Mouse (Mus musculus): ENCODE measurements around the gene Hsd17b7.

Gene Hsd17b7

DNA sequence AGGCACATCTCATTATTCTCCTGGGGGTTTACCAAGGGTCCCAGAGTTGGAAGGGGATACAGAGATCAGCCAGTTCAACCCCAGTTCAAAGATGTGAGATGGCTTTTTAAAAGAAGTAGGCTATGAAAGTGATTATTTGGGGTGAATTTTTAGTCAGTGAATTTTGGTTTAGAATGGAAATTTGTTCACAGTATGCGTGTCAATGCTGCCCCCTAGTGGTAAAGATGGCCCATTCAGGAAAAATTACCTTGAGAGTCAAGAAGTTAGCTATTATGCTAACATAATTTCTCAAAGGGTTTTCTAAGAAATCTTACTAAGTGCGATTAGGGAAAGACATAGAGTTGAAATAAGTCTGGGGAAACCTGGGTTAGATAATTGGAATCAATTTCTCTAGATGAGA, 29.7 kb downstream of the Hsd17b7 start:
- DNase-seq (ENCODE audit: low read depth, low spot score), result peak; percentile 20

DNA sequence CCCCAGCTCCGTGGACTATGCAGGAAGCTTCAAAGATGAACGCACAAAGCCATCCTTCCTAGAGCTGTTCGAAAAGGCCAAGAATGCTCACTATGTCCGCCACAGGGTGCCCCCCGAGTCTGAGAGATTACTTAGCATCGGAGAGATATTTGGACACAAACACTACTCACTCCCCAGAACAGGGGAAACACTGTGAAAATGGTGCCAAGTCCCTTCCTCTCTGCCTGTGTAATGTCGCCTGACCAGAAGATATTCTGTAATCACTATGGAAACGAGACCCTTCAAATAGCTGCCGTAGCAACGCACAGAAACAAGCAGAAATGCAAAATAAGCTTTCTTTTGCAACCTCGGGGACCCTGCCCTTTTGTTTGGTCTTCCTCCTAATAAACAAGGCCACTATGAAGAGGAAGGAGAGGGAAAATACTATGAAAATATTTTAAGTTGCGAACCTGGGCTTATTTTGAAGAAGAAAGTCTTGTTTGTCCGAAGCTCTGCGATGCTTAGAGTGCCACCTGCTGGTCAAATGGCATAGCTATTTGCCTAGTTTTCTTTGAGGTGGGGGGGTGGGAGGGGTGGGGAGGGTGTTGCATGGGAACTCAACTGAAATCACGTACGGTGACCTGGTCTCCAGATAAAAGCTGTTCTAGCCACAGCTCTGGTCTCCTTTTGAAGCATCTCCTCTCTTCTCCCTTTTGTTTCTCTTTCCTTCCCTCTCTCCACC, 34.9 kb downstream of the Hsd17b7 start:
- peak; percentile 47 for DNase-seq (ENCODE audit: low read depth, low spot score)

DNA sequence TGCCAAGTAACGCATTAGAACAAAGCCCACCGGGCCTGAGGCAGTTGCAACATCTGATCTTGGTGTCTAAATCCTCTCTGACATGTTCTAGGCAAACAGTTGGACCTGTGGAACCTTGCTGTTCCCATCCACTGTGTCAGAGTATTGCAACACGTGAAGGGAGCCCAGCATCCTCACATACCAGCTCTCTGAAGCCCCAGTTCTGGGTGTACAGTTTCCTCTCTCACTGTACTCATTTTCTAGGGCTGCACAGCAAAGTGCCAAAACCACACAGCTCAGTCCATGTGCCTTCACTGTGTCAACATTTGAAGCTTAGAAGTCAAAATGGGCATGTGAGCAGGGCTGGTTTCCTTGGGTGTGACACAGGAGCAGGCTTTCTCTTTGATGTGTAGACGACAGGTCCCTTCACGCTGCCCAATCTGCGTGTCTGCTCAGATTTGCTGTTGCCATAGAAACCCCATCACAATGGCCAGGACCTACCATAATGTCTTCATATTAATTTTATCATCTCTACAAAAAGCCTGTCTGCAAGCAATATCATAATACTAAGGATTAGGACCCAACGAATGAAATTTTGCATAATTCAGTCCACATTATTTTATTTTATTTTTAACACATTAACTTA, 36.8 kb downstream of the Hsd17b7 start:
- no peak for DNase-seq (ENCODE audit: low read depth, low spot score)

DNA sequence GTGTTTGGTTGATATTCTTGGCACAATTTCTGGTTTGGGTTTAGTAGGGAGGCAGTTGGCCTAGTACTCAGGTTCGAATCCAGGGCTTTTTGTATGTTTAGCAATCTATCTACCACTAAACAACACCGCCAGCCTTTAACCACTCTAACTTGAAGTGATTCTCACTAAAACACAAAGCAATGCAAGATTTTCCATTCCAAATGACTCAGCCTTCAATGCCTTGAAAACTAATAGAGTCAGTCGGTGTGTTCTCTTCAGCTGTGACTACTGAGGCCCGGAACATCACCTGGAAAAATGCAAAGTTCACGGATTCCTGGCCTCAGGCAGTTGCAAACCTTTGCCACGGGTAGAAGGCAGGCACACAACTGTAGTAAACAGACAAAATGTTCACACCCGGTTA, 37.3 kb downstream of the Hsd17b7 start:
- no peak for DNase-seq (ENCODE audit: low read depth, low spot score)

DNA sequence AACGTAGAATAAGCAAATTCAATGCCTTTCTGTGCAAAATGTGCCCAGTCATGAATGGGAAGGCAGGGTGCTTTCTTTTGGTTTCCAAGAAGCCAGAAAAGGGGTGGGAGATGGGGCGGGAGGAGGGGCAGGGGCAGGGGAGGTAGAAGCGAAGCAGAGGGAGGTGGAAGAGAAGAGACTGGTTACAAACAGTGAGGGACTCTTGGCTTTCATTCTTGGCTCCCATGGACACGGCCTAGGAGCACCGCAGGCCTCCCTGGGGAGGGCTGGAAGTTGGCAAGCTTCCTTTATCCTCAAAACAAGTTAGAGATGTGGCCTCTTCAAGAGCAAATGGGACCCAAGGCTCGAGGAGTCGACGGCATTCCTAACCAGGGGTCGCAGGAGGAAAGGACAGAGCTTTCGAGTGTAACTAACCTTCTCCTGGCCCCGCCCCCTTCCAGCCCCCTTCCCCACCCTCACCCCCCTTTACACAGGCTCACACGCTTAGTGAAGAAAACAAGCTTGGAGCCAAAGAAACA, 40.5 kb downstream of the Hsd17b7 start, which contains the start of gene Ccdc190:
Gene Ccdc190, plus strand, starts transcription at position 195 of the 518 bp plus-strand sequence.
- no peak for DNase-seq (ENCODE audit: low read depth, low spot score)

DNA sequence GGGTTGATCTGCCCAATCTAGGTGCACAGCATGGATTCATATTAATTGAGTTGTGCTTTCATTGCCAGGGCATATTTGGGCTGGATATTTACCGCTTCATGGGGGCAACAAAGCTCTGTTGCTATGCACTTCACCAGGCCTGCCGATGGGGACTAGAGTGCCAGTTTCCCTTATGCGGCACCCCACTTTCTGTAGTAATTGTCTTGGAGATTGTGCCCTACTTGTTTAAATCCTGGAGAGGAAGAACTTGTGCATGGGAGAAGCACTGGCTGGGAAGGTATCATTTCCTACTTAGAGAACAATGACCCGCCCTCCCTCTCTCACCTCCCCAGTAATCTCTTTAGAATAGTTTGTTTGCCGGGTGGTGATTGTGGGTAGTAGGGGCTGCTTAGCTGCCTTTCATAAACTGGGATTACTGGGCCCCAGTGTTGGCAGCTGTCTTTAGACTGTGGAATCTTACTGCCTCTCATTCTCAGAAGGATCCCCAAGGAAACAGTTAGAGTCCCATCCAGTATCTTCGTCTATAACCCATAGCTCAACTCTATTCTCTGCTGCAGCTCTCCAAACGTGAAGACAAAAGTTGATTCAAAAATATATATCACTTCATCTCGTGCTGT, 41.2 kb downstream of the Hsd17b7 start:
- DNase-seq (ENCODE audit: low read depth, low spot score), result no peak

DNA sequence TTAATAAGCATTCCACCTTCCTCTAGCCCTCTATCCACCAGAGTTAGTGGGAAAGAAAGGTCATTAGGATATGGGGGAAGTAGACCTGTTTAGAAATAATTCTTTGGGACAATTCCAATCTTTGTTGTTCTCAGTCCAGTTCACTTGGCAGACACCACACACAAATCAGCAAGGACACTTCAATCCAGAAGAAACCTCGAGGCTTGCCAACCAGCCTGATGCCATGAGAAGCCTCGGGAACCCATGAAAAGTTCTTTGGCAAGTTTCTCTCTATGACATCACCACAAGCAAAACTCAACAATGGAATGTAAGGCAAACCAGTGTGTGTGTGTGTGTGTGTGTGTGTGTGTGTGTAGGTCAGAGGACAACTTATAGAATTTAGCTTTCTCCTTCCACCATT, 44.5 kb downstream of the Hsd17b7 start:
- no peak for DNase-seq (ENCODE audit: low read depth, low spot score)

DNA sequence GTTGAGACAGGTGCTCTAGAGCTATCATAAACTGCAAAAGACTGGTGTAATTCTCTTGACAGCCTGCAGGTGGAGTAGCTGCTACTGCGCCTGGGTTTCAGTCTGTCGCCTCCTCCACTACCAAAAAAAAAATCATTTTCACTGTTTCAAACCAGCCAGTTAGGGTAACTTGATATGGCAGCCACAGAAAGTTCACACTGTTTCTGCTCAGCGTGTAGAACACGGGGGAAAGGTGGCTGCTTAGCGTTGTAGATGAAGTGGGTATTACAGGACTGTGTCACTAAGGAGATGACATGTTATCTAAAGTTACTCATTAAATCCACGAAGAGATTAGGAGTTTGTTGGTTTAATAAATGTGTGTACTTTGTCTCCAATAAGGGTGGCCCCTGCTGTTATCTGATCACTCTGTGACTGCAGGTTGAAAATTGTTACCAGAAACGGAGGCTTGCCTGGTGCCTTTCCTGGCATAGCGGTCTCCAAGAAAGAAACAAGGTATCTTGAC, 47.3 kb downstream of the Hsd17b7 start:
- DNase-seq (ENCODE audit: low read depth, low spot score), result peak; percentile 8

DNA sequence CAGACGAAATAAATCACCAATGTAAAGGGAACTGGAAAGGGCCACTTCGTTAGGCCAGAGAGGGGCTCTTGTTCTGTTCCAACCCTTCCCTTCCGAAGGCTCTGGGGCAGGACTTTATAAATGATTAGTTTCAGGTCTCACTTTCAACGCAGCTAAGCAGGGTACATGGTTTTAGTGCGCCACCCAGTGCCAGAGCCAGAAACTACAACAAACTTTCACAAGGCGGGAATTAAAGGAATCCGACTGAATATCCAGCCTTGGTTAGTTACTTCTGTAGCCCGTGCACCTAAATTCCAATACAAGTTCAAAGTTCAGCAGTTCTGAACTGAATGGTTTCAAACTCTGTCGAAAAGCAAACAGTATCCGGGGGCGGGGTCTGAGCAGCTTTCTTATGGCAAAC, 49.8 kb downstream of the Hsd17b7 start:
- no peak for DNase-seq (ENCODE audit: low read depth, low spot score)

DNA sequence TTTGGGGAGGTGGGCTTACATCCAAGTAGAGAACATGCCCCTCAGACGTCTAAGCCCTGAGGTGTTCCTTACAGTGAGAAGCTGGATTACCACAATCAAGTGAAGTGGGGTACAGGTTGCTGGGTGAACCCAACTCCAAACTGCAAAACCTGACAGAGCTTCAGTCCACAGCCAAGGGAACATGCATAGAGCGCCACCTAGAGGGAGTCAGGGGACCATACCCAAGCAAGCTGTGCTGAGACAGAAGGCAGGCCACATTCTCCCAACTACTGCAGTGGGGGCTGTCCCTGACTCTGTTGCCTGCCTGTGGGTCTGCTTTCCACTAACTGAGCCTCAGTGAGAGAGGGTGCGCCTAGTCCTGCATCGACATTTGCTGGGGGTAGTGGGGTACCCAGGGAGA, 51.0 kb downstream of the Hsd17b7 start:
- no peak for DNase-seq (ENCODE audit: low read depth, low spot score)

DNA sequence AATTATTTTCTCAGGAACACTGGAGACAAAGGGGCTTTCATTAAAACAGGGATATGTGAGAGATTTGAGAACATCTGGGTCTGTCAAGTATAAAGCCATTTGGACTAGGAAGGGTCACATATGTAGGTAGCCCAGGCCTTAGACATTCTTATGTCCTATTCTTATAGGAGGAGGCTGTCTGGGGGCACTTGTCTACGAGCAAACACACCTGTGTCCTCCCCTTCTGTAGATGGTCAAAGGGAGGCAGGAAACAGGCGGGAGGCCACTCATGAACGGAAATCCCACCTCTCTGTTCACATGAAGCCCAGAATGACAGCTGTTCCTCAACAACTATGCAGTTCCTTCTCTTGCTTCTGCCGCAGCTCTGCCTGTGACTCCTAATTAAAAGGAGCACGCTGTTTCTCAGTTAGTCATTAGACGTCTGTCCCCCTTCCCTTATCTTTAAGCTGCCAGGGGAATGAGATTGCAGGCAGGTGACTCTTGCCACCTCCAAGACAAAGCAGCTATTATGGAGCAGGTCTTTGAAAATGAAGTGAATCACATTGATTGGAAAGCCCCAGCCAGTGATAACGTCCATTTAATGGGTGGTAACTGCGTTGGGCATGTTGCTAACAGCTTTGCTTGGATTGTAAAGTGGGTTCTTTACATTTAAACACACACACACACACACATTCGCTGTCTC, 51.8 kb downstream of the Hsd17b7 start:
- no peak for DNase-seq (ENCODE audit: low read depth, low spot score)

DNA sequence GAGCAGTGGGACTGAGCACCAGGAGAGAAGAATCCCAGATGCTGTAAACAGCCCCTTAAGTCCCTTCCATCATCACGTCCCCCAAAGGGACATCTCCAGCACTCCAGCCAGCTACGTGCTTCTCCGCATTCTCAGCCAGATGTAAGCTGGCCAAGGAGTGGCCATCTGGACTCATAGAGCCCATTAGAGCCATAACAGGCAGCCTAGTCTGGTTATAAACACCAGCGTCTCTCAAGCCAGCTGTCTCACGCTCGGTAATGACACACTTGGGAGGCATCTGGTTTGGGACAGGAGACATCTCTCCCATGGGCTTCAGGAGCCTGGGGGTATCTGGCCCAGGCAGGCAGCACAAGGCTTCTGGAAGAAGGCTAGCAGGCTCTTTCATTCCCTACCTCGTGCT, 52.4 kb downstream of the Hsd17b7 start:
- DNase-seq (ENCODE audit: low read depth, low spot score), result no peak

DNA sequence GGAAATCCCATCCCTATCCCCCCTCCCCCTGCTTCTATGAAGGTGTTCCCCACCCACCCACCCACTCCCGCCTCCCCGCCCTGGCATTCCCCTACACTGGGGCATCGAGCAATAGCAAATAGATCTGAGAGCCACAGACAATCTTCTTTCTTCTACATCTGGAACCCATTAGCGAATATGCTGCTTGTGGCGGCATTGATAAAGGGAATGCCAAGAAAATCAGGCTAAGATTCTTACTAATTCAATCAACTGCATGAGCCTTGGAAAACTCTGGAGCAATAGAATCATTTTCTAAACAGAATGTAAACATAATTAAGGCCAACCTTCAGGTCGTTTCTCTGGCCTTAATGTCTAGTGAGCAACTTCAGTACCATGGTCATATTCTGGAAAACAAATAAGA, 57.5 kb downstream of the Hsd17b7 start:
- DNase-seq (ENCODE audit: low read depth, low spot score), result no peak

DNA sequence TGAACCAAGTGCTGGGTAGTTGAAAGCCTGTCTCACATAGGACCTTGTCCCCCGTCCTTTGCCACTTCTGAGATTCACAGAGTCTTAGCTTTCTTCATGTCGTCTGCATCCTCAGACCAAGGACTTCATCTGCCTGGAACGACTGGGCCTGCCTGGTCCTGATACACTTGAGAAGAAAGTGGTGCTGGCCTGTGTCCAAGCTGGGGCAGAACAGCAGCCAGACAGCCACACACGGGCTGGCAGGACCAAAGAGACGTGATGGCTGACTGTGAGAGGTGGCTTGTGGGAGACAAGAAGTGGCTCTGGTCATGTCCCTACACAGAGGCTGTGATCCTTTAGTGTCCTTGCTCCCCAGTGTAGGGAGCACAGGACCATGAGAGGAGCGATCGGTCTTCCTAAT, 58.3 kb downstream of the Hsd17b7 start:
- DNase-seq (ENCODE audit: low read depth, low spot score), result no peak

DNA sequence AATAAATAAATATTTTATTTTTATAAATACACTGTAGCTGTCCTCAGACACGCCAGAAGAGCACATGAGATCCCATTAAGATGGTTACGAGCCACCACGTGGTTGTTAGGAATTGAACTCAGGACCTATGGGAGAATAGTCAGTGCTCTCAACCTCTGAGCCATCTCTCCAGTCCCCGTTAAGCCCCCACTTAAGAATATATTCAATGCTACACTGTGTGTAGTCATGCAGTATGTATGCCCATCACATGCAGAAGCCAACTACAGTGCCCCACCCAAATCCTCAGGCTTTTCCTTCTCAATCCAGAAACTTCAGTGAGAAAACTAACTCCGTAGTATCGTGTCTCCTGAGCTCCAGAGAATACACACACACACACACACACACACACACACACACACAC, 59.4 kb downstream of the Hsd17b7 start:
- DNase-seq (ENCODE audit: low read depth, low spot score), result no peak

DNA sequence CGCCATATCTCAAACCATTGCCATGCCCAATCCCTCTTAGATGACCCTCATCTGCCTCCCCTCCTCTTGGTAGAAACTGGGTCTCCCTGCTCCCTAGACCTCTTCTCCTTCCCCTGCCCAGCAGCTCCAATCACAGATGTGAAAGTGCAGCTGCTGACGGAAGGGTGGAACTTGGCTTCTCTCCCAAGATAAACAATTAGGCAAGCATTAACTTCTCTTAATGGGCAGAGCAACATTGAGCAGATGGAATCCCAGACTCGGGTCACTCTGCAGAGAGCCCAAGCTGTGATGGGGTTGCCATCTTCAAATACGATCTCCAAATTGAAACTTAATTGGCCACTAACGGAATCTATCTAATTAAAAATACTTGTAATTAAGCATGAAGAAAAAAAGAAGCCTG, 59.9 kb downstream of the Hsd17b7 start:
- no peak for DNase-seq (ENCODE audit: low read depth, low spot score)

DNA sequence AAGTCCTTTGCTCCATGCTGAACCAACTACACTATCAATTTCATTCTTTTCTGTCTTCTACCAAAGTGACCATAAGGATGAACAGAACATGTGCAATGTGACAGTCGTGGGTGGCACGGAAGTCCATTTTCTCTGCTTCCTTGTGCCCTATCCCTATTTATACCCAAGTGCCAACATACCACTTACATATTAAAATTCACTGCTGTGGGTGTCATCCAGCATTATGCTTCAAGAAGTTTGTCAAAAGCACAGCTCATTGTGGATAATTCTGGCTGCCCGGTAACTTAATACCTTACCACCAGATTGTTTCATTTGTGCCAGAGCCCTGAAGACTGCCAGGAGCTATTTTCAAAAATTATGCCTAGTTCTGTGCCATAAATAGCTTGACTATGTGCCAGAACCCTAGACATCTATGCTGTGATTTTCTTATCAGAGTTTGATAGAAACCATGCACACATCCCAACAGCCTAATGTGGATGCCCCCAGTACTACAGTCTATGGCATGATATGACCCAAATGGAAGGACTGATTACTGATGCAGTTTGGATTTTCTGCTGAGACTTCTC, 68.2 kb downstream of the Hsd17b7 start:
- no peak for DNase-seq (ENCODE audit: low read depth, low spot score)

Measured in CD4-positive helper T cell, adult 2 months (primary cell).